Mouse (Mus musculus): ENCODE measurements around the gene Insl3. TPM values are rescaled to one million over a fixed set of nuclear protein-coding genes. Genes with fewer than 3 reads are reported as not detected.
A peak's percentile ranks its signal among the peaks of the same experiment; 100 is the strongest.
"Not testable (repeated sequence)": the region's sequence is repeated elsewhere in the genome, so short reads cannot be mapped to it uniquely, and the experiment has no call there.

Insl3 gene
- polyA plus RNA-seq, 1 experiment from 2014 or later, result 2.4 TPM

- peaks cover 72% of the 10 kb centered on the region for H3K27me3 ChIP-seq (replicated peaks; ENCODE audit: control insufficient read depth, insufficient read depth, low read length)
- no peak for ATAC-seq
- 62% methylated on average over 12 of the region's 12 CpGs for WGBS
- no peaks in the 10 kb centered on the region for H3K9me3 ChIP-seq (ENCODE audit: control insufficient read depth, low read length)
- H3K4me3 ChIP-seq (ENCODE audit: low read length), result no peak overlapping the region
- H3K9ac ChIP-seq (ENCODE audit: low read depth, low read length), result no peak overlapping the region
- H3K4me2 ChIP-seq (ENCODE audit: low read depth, low read length), result no peak overlapping the region
- H3K4me1 ChIP-seq (ENCODE audit: control insufficient read depth, insufficient read depth, low read length), result peaks cover 29% of the 10 kb centered on the region
- no peaks in the 10 kb centered on the region for H3K36me3 ChIP-seq (ENCODE audit: control insufficient read depth, insufficient read depth, low read length)
- H3K27ac ChIP-seq (ENCODE audit: low read length), result no peak overlapping the region
These were observed 6.2 kb upstream of the Insl3 start for GRCm38 (mm10) chr8:71682832-71683231.

DNA sequence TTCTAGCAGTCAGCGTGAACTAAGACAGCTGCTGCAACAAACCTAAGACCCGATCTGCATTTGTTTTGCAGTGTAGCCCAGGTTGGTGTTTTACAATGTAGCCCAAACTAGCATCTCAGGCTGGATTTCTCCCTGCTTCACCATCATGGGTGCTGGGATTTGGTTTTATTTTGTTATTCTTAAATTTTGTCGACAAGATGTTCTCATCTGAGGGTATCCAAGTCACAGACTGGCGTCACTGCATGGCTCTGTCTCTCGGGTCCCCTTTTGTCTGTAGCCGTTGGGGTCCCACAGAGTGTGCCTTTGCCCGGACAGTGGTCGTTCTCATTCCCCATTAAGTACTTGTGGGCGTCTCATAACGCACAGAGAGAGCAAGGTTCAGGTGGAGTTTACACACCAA lies 4.3 kb upstream of the Insl3 start:
- H3K4me1 ChIP-seq (ENCODE audit: control insufficient read depth, insufficient read depth, low read length), result peaks cover 23% of the 10 kb centered on the region
- no peaks in the 10 kb centered on the region for H3K36me3 ChIP-seq (ENCODE audit: control insufficient read depth, insufficient read depth, low read length)
- no peaks in the 10 kb centered on the region for H3K9me3 ChIP-seq (ENCODE audit: control insufficient read depth, low read length)
- WGBS, result 28% methylated on average over 10 of the region's 10 CpGs
- H3K27me3 ChIP-seq (replicated peaks; ENCODE audit: control insufficient read depth, insufficient read depth, low read length), result peaks cover 89% of the 10 kb centered on the region
- H3K4me3 ChIP-seq (ENCODE audit: low read length), result no peak overlapping the region
- ATAC-seq, result no peak
- no peak overlapping the region for H3K27ac ChIP-seq (ENCODE audit: low read length)
- H3K9ac ChIP-seq (ENCODE audit: low read depth, low read length), result no peak overlapping the region
- no peak overlapping the region for H3K4me2 ChIP-seq (ENCODE audit: low read depth, low read length)

GRCm38 (mm10) chr8:71685573-71685972 lies 3.4 kb upstream of the Insl3 start:
- Histone ChIP-seq H3K9ac (ENCODE audit: low read depth, low read length) (no peak overlapping the region), H3K4me1 (ENCODE audit: control insufficient read depth, insufficient read depth, low read length) (peaks cover 20% of the 10 kb centered on the region), H3K27me3 (replicated peaks; ENCODE audit: control insufficient read depth, insufficient read depth, low read length) (peaks cover 94% of the 10 kb centered on the region), H3K27ac (ENCODE audit: low read length) (no peak overlapping the region), H3K36me3 (ENCODE audit: control insufficient read depth, insufficient read depth, low read length) (no peaks in the 10 kb centered on the region), H3K9me3 (ENCODE audit: control insufficient read depth, low read length) (no peaks in the 10 kb centered on the region), H3K4me3 (ENCODE audit: low read length) (peak overlapping the region; percentile 27), H3K4me2 (ENCODE audit: low read depth, low read length) (peak overlapping the region; percentile 44)
- ATAC-seq, result peak; percentile 14
- 6% methylated on average over 29 of the region's 29 CpGs for WGBS

DNA sequence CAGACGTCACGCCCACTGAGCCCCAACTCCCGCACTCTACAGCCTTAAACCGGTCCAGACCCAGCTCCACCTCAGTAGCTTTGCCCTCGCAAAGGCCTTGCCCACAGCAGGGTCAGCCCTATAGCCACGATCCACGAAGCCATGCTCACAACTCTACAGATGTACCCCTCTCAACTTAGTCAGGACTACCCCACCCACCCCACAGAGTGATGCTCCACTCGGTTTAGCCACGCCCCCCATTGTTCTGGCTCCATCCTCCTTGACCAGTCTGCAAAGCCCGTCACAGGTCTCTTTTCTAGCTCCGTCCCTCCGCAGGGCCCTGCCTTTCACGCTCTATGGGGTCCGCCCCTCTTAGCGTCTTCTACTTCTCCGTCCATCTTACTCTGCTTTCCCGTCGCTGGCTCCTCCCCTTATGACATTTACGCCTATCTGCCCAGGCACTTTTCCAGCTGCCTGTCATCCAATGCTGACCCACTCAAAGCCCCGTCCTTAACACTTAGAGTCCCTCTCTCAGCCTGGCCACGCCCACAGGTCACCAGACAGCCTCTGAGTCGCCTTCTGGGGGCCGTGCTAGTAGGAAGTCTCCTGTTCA lies 2.8 kb upstream of the Insl3 start:
- peak overlapping the region; percentile 44 for H3K4me2 ChIP-seq (ENCODE audit: low read depth, low read length)
- H3K4me3 ChIP-seq (ENCODE audit: low read length), result peak overlapping the region; percentile 27
- H3K4me1 ChIP-seq (ENCODE audit: control insufficient read depth, insufficient read depth, low read length), result peaks cover 18% of the 10 kb centered on the region
- 5% methylated on average over 23 of the region's 23 CpGs for WGBS
- no peaks in the 10 kb centered on the region for H3K36me3 ChIP-seq (ENCODE audit: control insufficient read depth, insufficient read depth, low read length)
- peaks cover 94% of the 10 kb centered on the region for H3K27me3 ChIP-seq (replicated peaks; ENCODE audit: control insufficient read depth, insufficient read depth, low read length)
- peak; percentile 54 for ATAC-seq
- H3K27ac ChIP-seq (ENCODE audit: low read length), result no peak overlapping the region
- no peaks in the 10 kb centered on the region for H3K9me3 ChIP-seq (ENCODE audit: control insufficient read depth, low read length)
- H3K9ac ChIP-seq (ENCODE audit: low read depth, low read length), result 0 out of 2 replicates have a peak overlapping the region, but pooled peaks have one; percentile 19

GRCm38 (mm10) chr8:71687616-71688015 lies 1.4 kb upstream of the Insl3 start:
- WGBS, result 12% methylated on average over 8 of the region's 8 CpGs
- no peak for ATAC-seq
- H3K4me2 ChIP-seq (ENCODE audit: low read depth, low read length), result no peak overlapping the region
- no peaks in the 10 kb centered on the region for H3K9me3 ChIP-seq (ENCODE audit: control insufficient read depth, low read length)
- H3K27me3 ChIP-seq (replicated peaks; ENCODE audit: control insufficient read depth, insufficient read depth, low read length), result peaks cover 93% of the 10 kb centered on the region
- H3K4me1 ChIP-seq (ENCODE audit: control insufficient read depth, insufficient read depth, low read length), result peaks cover 18% of the 10 kb centered on the region
- no peak overlapping the region for H3K9ac ChIP-seq (ENCODE audit: low read depth, low read length)
- peaks cover 2% of the 10 kb centered on the region for H3K36me3 ChIP-seq (ENCODE audit: control insufficient read depth, insufficient read depth, low read length)
- H3K4me3 ChIP-seq (ENCODE audit: low read length), result no peak overlapping the region
- H3K27ac ChIP-seq (ENCODE audit: low read length), result no peak overlapping the region

DNA sequence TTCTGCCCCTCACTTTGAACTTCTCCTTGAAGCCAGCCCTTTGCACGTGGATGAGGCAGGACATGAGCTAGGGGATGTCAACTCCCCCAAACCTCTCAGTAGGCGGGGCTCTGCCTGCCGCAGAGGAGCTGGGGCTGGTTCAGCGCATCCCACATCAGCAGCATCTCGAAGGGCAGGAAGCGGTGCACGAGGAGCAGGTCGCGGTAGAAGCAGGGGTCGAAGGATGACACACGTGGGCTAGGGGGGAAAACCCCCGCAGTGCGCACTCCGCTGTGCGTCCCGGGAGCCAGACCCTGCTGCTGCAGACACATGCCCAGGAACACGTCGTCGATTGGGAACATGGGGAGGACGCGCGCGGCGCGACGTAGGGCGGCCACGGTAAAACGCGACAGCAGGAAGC lies 3.5 kb downstream of the Insl3 start:
- Histone ChIP-seq H3K9ac (ENCODE audit: low read depth, low read length) (no peak overlapping the region), H3K4me1 (ENCODE audit: control insufficient read depth, insufficient read depth, low read length) (peaks cover 11% of the 10 kb centered on the region), H3K27ac (ENCODE audit: low read length) (no peak overlapping the region), H3K9me3 (ENCODE audit: control insufficient read depth, low read length) (no peaks in the 10 kb centered on the region), H3K36me3 (ENCODE audit: control insufficient read depth, insufficient read depth, low read length) (peaks cover 2% of the 10 kb centered on the region), H3K4me3 (ENCODE audit: low read length) (no peak overlapping the region; the same call in 1 of the 2 replicates), H3K27me3 (replicated peaks; ENCODE audit: control insufficient read depth, insufficient read depth, low read length) (peaks cover 71% of the 10 kb centered on the region), H3K4me2 (ENCODE audit: low read depth, low read length) (no peak overlapping the region)
- 25% methylated on average over 30 of the region's 30 CpGs for WGBS
- no peak for ATAC-seq

DNA sequence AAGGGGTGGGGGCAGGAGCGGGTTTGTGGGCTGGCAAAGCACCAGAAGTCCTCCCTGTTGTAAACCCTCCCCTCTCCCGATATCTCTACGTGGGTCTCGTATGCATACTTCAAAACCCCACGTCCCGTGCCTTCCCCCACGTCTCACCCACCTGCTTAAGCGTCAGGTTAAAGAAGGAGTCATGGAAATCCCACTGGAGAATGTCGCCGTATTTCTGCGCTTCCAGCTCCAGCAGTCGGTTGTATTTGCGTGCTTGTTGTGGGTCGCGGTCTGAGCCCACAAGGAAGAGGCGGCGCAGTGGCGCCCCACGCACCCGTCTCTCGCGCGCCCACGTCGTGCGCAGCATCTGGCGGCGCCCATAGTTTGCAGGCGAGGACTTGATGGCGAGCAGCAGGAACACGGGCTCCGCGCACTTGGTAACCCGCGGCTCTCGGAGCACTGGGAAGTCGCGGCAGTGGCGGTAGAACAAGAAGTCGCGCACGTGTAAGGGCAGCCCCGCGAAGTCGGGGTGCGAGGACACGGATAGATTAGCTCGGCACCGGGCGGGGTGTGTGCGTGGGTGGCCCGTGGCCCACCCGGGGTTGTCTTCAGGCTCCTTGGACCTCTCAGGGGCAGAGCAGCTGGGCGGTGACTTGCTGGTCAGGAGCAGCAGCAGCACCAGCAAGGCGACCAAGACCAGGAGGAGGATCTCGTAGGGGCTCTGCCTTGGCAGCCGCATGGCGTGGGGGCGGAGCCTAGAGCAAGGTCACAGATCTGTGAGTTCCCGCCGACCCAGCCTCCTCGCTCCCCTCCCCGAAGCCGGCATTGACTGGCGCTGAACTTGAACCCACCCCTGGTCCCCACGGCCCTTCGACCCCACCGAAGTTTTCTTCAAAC lies 4.4 kb downstream of the Insl3 start:
- Histone ChIP-seq H3K27me3 (replicated peaks; ENCODE audit: control insufficient read depth, insufficient read depth, low read length) (peaks cover 62% of the 10 kb centered on the region), H3K4me1 (ENCODE audit: control insufficient read depth, insufficient read depth, low read length) (peaks cover 8% of the 10 kb centered on the region), H3K4me2 (ENCODE audit: low read depth, low read length) (peak overlapping the region; percentile 19; the same call in 1 of the 2 replicates), H3K36me3 (ENCODE audit: control insufficient read depth, insufficient read depth, low read length) (peaks cover 2% of the 10 kb centered on the region), H3K4me3 (ENCODE audit: low read length) (peak overlapping the region; percentile 16; the same call in 1 of the 2 replicates), H3K9ac (ENCODE audit: low read depth, low read length) (no peak overlapping the region), H3K27ac (ENCODE audit: low read length) (no peak overlapping the region), H3K9me3 (ENCODE audit: control insufficient read depth, low read length) (no peaks in the 10 kb centered on the region)
- WGBS, result 19% methylated on average over 68 of the region's 68 CpGs
- ATAC-seq, result no peak

DNA sequence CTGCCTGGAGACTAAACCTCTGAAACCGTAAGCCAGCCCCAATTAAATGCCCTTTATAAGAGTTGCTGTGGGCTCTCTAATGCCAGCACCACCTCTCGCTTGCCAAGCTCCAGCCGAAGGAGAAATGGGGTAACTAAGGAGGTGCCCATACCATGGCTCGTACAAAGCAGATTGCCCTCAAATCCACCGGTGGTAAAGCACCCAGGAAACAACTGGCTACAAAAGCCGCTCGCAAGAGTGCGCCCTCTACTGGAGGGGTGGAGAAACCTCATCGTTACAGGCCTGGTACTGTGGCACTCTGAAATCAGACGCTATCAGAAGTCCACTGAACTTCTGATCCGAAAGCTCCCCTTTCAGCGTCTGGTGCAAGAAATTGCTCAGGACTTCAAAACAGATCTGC lies 6.4 kb downstream of the Insl3 start:
- not testable (repeated sequence) for ATAC-seq
- WGBS, result 70% methylated on average over 12 of the region's 12 CpGs

DNA sequence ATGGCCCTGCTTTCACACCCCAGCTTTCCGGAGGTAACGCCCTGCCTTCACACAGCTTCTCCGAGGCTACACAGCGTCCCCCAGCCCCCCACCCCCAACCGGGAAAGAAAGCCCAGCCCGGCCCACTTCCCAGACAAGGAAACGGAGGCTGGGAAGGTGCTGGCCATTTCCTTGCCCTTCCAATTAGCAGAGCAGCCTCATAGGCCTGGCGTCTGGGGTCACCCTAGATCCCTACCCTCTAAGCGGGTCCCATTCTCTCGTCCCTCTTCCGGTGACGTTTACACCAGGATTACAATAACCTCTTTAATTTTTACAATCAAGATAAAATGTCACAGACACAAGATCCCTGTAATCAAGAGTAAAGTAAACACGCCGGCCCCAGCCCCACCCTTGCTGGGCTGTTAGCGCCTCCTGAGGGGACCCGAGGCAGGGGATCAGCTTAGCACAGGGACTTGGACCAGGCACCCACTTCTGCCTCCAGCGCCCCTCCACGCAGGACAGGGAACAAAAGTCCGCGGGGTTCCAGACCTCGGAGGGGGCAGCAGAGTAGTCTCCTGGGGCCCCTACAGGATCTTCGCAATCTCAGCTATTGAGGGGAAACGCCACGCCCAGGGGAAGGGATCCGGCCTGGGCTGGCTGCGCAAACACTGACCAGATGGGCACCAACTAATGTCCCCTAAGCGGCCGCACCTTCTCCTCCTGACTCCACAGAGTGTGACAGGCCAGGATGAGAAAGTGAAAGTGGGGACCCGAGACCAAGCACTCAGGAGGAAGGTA lies 11.7 kb downstream of the Insl3 start:
- Histone ChIP-seq H3K9me3 (ENCODE audit: control insufficient read depth, low read length) (no peaks in the 10 kb centered on the region), H3K4me1 (ENCODE audit: control insufficient read depth, insufficient read depth, low read length) (peaks cover 13% of the 10 kb centered on the region; the same call in 1 of the 2 replicates), H3K27ac (ENCODE audit: low read length) (peak overlapping the region; percentile 14; the same call in 1 of the 2 replicates), H3K9ac (ENCODE audit: low read depth, low read length) (peak overlapping the region; percentile 59), H3K27me3 (replicated peaks; ENCODE audit: control insufficient read depth, insufficient read depth, low read length) (peaks cover 11% of the 10 kb centered on the region; the same call in 1 of the 2 replicates), H3K4me2 (ENCODE audit: low read depth, low read length) (peak overlapping the region; percentile 54), H3K4me3 (ENCODE audit: low read length) (peak overlapping the region; percentile 57), H3K36me3 (ENCODE audit: control insufficient read depth, insufficient read depth, low read length) (no peaks in the 10 kb centered on the region)
- WGBS, result 5% methylated on average over 29 of the region's 29 CpGs
- peak; percentile 31 for ATAC-seq

More for the DNA sequence above, 6.4 kb downstream of the Insl3 start:
- Histone ChIP-seq H3K27me3 (replicated peaks; ENCODE audit: control insufficient read depth, insufficient read depth, low read length) (peaks cover 42% of the 10 kb centered on the region), H3K4me1 (ENCODE audit: control insufficient read depth, insufficient read depth, low read length) (peaks cover 11% of the 10 kb centered on the region)
- H3K9ac ChIP-seq (ENCODE audit: low read depth, low read length); H3K4me2 ChIP-seq (ENCODE audit: low read depth, low read length); H3K27ac ChIP-seq (ENCODE audit: low read length); H3K9me3 ChIP-seq (ENCODE audit: control insufficient read depth, low read length); H3K4me3 ChIP-seq (ENCODE audit: low read length); H3K36me3 ChIP-seq (ENCODE audit: control insufficient read depth, insufficient read depth, low read length): not testable (repeated sequence)

Measured in intestine, embryonic 16.5 days (tissue).